ENCODE assay signal across 19 mouse cellular contexts in genomic region chr9:58549694-58550093, GRCm38 (mm10). TPM values are rescaled to one million over a fixed set of nuclear protein-coding genes. Genes with fewer than 3 reads are reported as not detected.
DNase-seq lines count a peak whose midpoint lies in the region; ATAC-seq lines count a peak whose summit lies in the region.
"Had no signal": no experiment of that assay in that cellular context is flagged by ENCODE, and none has a peak within 500 bp of the region (broad histone marks: within the 10 kb centered on the region; RNA-seq: fewer than 3 reads in every experiment).

No protein-coding gene starts in this region.

- H3K9me3 ChIP-seq in hindbrain, embryonic 13.5 days = no peaks in the 10 kb centered on the region
- no peaks in the 10 kb centered on the region for H3K9me3 ChIP-seq in hindbrain, embryonic 10.5 days
- H3K9me3 ChIP-seq: embryonic facial prominence, embryonic 10.5 days; limb, embryonic 15.5 days had no signal

- peaks cover 69% of the 10 kb centered on the region for H3K4me1 ChIP-seq in hindbrain, embryonic 13.5 days (replicated peaks)
- H3K4me1 ChIP-seq in hindbrain, embryonic 10.5 days (replicated peaks) = peaks cover 42% of the 10 kb centered on the region

- DNase-seq in adrenal gland, postnatal 10 days = peak; percentile 45
- DNase-seq in adrenal gland, postnatal 25 days = no peak
- DNase-seq in hindbrain, embryonic 10.5 days (ENCODE audit: low spot score) = no peak
- peak; percentile 35 for DNase-seq in urinary bladder, postnatal 14 days (ENCODE audit: low spot score)
- DNase-seq in urinary bladder, postnatal 25 days (ENCODE audit: low spot score) = no peak
- DNase-seq in left cerebral cortex, postnatal 10 days (ENCODE audit: extremely low spot score in 1 of 2, low spot score in 2 of 2) = no peak
- no peak for DNase-seq in layer of hippocampus, adult 18-20 months (ENCODE audit: low spot score in 2 of 2)
- DNase-seq: adrenal gland, postnatal 36 days; forebrain, postnatal 0 days; heart, adult 18-20 months; lung, adult 2 months; right cerebral cortex, postnatal 25 days; thymus, adult 2 months had no signal

- H3K27ac ChIP-seq in hindbrain, embryonic 13.5 days = peak overlapping the region; percentile 12; the same call in 1 of the 2 replicates
- H3K27ac ChIP-seq in hindbrain, embryonic 10.5 days = no peak overlapping the region
- H3K27ac ChIP-seq: embryonic facial prominence, embryonic 10.5 days; hindbrain, postnatal 0 days; left cerebral cortex, adult 2 months; limb, embryonic 15.5 days had no signal

- WGBS in hindbrain, embryonic 13.5 days = 88% methylated on average over 3 of the region's 3 CpGs
- 89% methylated on average over 3 of the region's 3 CpGs for WGBS in hindbrain, embryonic 10.5 days

- H3K4me3 ChIP-seq in hindbrain, embryonic 13.5 days = no peak overlapping the region
- no peak overlapping the region for H3K4me3 ChIP-seq in hindbrain, embryonic 10.5 days
- H3K4me3 ChIP-seq: embryonic facial prominence, embryonic 10.5 days; left cerebral cortex, adult 2 months; limb, embryonic 15.5 days had no signal

- H3K27me3 ChIP-seq in hindbrain, embryonic 13.5 days = no peaks in the 10 kb centered on the region
- no peaks in the 10 kb centered on the region for H3K27me3 ChIP-seq in hindbrain, embryonic 10.5 days (ENCODE audit: insufficient read depth, poor library complexity, severe bottlenecking)
- H3K27me3 ChIP-seq: limb, embryonic 15.5 days had no signal

- no peak overlapping the region for H3K4me2 ChIP-seq in hindbrain, embryonic 13.5 days
- H3K4me2 ChIP-seq: limb, embryonic 15.5 days had no signal

- no peak overlapping the region for H3K9ac ChIP-seq in hindbrain, embryonic 13.5 days
- H3K9ac ChIP-seq: forebrain, postnatal 0 days; limb, embryonic 15.5 days had no signal

- ATAC-seq in hindbrain, embryonic 13.5 days (ENCODE audit: low FRiP score) = no peak
- ATAC-seq: forebrain, postnatal 0 days; hindbrain, postnatal 0 days had no signal

- no peaks in the 10 kb centered on the region for H3K36me3 ChIP-seq in hindbrain, embryonic 13.5 days
- H3K36me3 ChIP-seq in hindbrain, embryonic 10.5 days = no peaks in the 10 kb centered on the region
- H3K36me3 ChIP-seq: limb, embryonic 15.5 days had no signal

- intact Hi-C loops in left cerebral cortex, postnatal 10 days (cut with DNase I) = loop anchor here (5.0 kb wide), 1 partner anchor 33 kb away; the partner anchor contains the start of gene Nptn

RNA-seq across cellular contexts. Expression of gene Cd276, which starts 5.5 kb away (rescaled TPM):
- total RNA-seq in adrenal gland, postnatal 10 days (2021) = 10 to 100 TPM; 16.2 to 20.9 TPM
- total RNA-seq in adrenal gland, postnatal 25 days (2021) = 13.6 and 18.3 TPM in 2 replicates
- 34.1 and 34.4 TPM in 2 replicates for polyA plus RNA-seq in hindbrain, embryonic 13.5 days (2015; fragmentation: Nextera tagmentation; extraction: Ambion mirVana)
- polyA plus RNA-seq in hindbrain, embryonic 10.5 days (2016; fragmentation: Nextera tagmentation; extraction: Ambion mirVana) = 29.1 and 32.2 TPM in 2 replicates
- total RNA-seq in left cerebral cortex, postnatal 10 days (2021) = 10 to 100 TPM; 21.1 to 24.5 TPM
- total RNA-seq in layer of hippocampus, adult 18-20 months (2021) = 1 to 10 TPM; 5.8 to 6.0 TPM
- total RNA-seq: megakaryocyte-erythroid progenitor cell, adult 5-6 weeks had no signal

RNA-seq across cellular contexts. Expression of gene Nptn, which starts 32.3 kb away (rescaled TPM):
- total RNA-seq in adrenal gland, postnatal 10 days (2021) = 100 to 1,000 TPM; 172 to 178 TPM
- 151 and 177 TPM in 2 replicates for total RNA-seq in adrenal gland, postnatal 25 days (2021)
- 140 and 144 TPM in 2 replicates for polyA plus RNA-seq in hindbrain, embryonic 13.5 days (2015; fragmentation: Nextera tagmentation; extraction: Ambion mirVana)
- 57.2 and 57.6 TPM in 2 replicates for polyA plus RNA-seq in hindbrain, embryonic 10.5 days (2016; fragmentation: Nextera tagmentation; extraction: Ambion mirVana)
- 100 to 1,000 TPM; 810 to 816 TPM for total RNA-seq in left cerebral cortex, postnatal 10 days (2021)
- 100 to 1,000 TPM; 848 to 884 TPM for total RNA-seq in layer of hippocampus, adult 18-20 months (2021)

Comparison
In these comparisons a context has a peak if more than half of its experiments do, and no peak if none do; other contexts are left out.
1. DNase-seq: peak in adrenal gland, postnatal 10 days (single experiment) and urinary bladder, postnatal 14 days (single experiment); none in adrenal gland, postnatal 25 days (single experiment), hindbrain, embryonic 10.5 days (single experiment), urinary bladder, postnatal 25 days (single experiment), left cerebral cortex, postnatal 10 days (0 of 2) and layer of hippocampus, adult 18-20 months (0 of 2).